Mouse (Mus musculus): ENCODE results near the gene C2cd4a. TPM values are rescaled to one million over a fixed set of nuclear protein-coding genes. Genes with fewer than 3 reads are reported as not detected.
A peak's percentile ranks its signal among the peaks of the same experiment; 100 is the strongest.

The C2cd4a gene
- total RNA-seq (2015; ENCODE audit: low replicate concordance), result not detected in 2 replicates
- total RNA-seq (2017; ENCODE audit: low replicate concordance), result not detected in 2 replicates

- ATAC-seq (replicated peaks; ENCODE audit: low FRiP score, poor library complexity, severe bottlenecking), result no peak
Measured at GRCm38 (mm10) chr9:67832046-67832605, at the start of gene C2cd4a. TSS of gene C2cd4a (minus strand) at chr9:67832330.

GRCm38 (mm10) chr9:67878197-67878769, 46.2 kb upstream of the C2cd4a start:
- no peak for ATAC-seq (replicated peaks; ENCODE audit: low FRiP score, poor library complexity, severe bottlenecking)

DNA sequence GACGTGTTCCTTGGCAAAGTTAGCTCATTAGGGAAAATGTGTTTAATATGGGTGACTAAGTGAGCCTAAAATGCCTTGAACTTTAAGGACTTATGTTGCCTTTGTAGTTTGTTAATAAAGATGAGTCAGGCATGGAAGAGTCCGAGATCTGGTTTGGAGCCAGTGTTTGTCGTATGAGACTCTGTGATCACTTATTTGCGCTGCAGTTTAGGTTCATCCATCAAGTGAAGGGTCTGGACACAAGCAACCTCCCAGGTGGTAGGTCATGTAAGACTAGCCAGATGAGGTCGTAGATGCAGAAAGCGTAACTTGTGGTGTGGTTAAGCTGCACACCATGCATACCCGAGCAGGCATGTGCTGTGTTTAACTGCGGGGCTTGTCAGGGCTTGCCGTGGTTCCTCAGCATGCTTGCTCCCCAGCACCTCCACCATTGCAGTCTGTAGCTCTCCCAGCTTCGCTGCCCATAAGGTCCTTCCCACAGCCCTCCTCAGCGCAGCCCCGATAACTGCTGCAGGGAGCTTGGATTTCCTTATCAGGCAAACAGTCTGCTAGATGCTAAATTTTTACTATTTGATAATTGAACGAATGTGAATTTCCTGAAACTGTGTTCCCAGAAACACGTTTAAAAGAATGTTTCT, 45.1 kb upstream of the C2cd4a start:
- peak; percentile 50; the same call in 1 of the 2 replicates for ATAC-seq (replicated peaks; ENCODE audit: low FRiP score, poor library complexity, severe bottlenecking)

GRCm38 (mm10) chr9:67875337-67875736, 43.2 kb upstream of the C2cd4a start:
- peak; percentile 76 for ATAC-seq (replicated peaks; ENCODE audit: low FRiP score, poor library complexity, severe bottlenecking)

- no peak for ATAC-seq (replicated peaks; ENCODE audit: low FRiP score, poor library complexity, severe bottlenecking)
Measured at GRCm38 (mm10) chr9:67874522-67875222, 42.5 kb upstream of the C2cd4a start.

GRCm38 (mm10) chr9:67869691-67870450, 37.7 kb upstream of the C2cd4a start:
- peak; percentile 66 for ATAC-seq (replicated peaks; ENCODE audit: low FRiP score, poor library complexity, severe bottlenecking)

- no peak for ATAC-seq (replicated peaks; ENCODE audit: low FRiP score, poor library complexity, severe bottlenecking)
Measured at GRCm38 (mm10) chr9:67867411-67867810, 35.3 kb upstream of the C2cd4a start.

DNA sequence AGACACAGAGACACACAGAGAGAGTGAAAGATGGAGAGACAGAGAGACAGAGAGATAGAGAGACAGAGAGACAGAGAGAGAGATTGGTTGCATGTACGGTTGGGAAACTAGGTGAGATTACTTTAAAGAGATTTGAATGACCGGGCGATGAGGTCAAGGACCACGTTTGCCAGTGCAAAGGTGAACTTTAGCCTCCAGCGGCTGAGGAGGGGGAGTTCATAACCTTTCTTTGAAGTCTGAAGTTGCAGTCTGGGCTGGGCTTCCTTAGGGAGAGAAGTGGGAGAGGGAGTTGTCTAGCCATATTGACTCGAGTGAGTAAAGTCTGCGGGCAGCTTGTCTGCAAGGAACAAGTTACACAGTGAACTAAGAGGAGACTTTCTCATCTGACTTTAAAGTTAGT, 33.3 kb upstream of the C2cd4a start:
- no peak for ATAC-seq (replicated peaks; ENCODE audit: low FRiP score, poor library complexity, severe bottlenecking)

GRCm38 (mm10) chr9:67864011-67864410, 31.9 kb upstream of the C2cd4a start:
- ATAC-seq (replicated peaks; ENCODE audit: low FRiP score, poor library complexity, severe bottlenecking), result no peak

DNA sequence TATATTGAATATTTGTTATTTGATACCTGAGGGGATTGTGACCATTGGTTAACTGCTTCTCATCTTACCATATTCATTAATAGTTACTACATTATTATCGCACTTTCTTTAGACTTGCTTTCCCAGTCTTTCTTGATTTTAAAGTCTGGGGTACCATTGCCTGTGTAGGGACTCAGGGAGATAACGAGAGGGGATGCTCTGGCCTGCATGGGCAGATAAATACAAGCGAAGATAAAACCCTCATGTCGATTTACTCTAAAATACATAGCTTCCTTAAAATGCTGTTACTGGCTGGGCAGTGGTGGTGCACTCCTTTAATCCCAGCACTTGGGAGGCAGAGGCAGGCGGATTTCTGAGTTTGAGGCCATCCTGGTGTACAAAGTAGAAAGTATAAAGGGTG, 31.2 kb upstream of the C2cd4a start:
- ATAC-seq (replicated peaks; ENCODE audit: low FRiP score, poor library complexity, severe bottlenecking), result no peak

GRCm38 (mm10) chr9:67860273-67860672, 28.1 kb upstream of the C2cd4a start:
- no peak for ATAC-seq (replicated peaks; ENCODE audit: low FRiP score, poor library complexity, severe bottlenecking)

DNA sequence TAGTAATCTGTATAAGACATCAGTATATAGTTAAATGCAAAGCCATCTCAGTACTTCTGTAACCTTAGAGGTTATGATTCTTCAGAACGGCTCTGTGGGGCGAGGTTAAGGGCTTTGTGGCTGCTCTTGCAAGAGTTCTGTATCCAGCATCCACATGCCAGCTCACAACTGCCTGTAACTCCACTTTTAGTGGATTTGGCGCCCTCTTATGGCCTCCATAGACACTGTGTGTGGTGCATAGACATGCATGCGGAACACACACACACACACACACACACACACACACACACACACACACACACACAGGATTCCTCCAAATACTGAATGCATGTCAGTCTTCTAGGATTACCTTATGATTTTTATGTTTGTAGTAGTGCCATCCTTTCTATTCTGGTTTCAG, 19.0 kb upstream of the C2cd4a start:
- no peak for ATAC-seq (replicated peaks; ENCODE audit: low FRiP score, poor library complexity, severe bottlenecking)

DNA sequence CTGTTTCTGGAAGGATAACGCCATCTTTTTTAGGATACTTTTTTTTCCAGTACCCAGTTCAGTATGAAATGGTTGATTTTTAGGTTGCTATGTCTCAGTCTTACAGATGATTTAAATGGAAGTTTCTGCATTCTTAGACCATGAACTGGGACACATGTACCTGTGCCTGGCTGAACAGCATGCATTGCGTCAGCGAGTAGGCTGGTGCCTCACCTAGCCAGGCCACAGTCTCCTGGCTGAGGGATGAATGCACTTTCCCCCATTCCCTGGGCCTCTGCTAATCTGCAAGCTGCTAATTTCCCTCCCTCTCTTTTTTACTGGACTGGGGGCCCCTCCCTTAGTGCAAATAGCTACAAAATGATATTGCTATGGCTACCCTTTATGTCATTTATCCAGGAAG, 17.7 kb upstream of the C2cd4a start:
- ATAC-seq (replicated peaks; ENCODE audit: low FRiP score, poor library complexity, severe bottlenecking), result no peak

GRCm38 (mm10) chr9:67849397-67849796, 17.3 kb upstream of the C2cd4a start:
- ATAC-seq (replicated peaks; ENCODE audit: low FRiP score, poor library complexity, severe bottlenecking), result no peak

DNA sequence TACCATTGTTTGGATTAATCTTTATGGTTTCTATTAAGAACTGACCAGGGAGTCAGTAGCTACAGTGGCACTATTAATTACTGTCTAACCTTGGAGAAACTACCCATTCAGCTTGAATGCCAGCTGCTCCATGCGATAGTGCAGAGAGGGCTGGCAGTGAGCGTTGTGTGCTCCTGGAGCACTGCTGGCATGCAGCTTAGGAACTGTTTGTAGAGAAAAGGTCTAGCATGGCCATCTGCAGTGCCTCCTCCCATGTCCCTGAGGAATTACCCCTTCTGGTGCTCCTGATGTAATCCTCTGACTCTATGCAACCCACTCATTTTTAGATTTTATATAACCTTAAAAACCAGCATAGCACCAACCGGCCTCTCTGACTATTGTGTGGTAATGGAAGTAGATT, 15.5 kb upstream of the C2cd4a start:
- no peak for ATAC-seq (replicated peaks; ENCODE audit: low FRiP score, poor library complexity, severe bottlenecking)

DNA sequence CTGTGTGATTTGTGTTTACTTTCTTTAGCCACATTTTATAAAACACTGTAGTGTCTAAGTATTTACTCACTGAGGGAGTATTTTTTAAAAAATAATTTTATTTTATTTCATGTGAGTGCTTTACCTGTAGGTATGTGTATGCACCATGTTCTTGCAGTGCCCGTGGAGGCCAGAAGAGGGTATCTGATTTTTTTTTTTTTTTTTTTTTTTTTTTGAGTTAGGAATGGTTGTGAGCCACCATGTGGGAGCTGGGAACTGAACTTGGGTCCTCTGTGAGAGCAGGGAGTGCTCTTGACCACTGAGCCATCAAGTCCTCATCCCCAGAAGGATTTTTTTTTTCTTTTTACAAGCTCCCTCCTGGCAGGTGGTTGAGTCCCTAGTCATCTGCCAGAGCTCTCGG, 14.0 kb upstream of the C2cd4a start:
- no peak for ATAC-seq (replicated peaks; ENCODE audit: low FRiP score, poor library complexity, severe bottlenecking)

DNA sequence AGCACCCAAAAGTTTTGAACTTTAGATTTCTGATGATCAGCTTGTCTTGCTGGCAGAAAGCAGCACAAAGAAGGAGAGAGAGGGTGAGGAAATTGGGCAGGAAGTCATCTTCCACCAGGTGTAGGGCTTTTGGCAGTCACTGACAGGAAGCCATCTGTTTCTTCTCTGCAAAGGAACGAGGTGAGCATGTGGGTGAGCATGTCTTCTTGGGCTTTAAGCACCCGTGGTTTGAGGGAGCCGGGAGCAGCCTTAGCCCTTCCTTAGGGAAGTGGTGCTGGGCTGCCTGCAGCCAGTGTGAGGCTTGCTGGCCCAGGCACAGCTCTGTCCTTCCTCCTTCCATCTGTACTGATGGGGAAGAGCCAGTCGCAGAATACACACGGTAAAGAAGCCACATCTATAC, 13.5 kb upstream of the C2cd4a start:
- ATAC-seq (replicated peaks; ENCODE audit: low FRiP score, poor library complexity, severe bottlenecking), result 0 out of 2 replicates have a peak, but pooled peaks have one; percentile 33

- no peak for ATAC-seq (replicated peaks; ENCODE audit: low FRiP score, poor library complexity, severe bottlenecking)
Measured at GRCm38 (mm10) chr9:67845012-67845411, 12.9 kb upstream of the C2cd4a start.

DNA sequence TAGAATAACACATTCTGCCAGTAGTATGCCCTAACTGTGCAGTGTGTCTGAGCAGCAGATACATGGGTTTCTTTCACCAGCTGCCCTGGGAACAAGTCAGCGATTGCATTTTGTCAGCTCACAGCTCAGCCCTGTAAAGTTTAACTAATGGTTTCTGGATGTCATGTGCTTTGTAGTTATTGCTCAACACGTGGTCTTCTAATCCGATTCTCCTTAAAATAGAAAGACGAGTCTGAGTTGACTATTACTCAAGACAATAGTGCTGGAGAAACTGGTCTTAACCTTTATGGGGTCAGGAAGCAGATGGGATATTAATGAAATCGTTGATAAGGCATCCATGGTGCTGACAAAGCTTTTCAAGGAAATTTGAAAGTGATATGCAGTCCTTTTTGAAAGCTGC, 10.7 kb upstream of the C2cd4a start:
- no peak for ATAC-seq (replicated peaks; ENCODE audit: low FRiP score, poor library complexity, severe bottlenecking)
